Mouse (Mus musculus) heart, postnatal 0 days (tissue): ENCODE results near the gene Sez6l. TPM values are rescaled to one million over a fixed set of nuclear protein-coding genes. Genes with fewer than 3 reads are reported as not detected.

Experiments used
- ATAC-seq: fragments of 200-750 bp; cut with Nextera tagmentation; 2 replicates; pipeline ENCODE4 v1.8.0; 2017; ENCODE audit warnings: low read depth, moderate number of reproducible peaks, moderate library complexity; ENCODE audit not compliant: insufficient read depth
- DNase-seq: peaks from one replicate; pipeline ENCODE4 v3.0.0-alpha.2; 2016; ENCODE audit warnings: low spot score
- H3K27ac ChIP-seq: fragments of 300-500 bp; sonication (generic); 2 replicates; pipeline ENCODE4 v1.5.1; 2014; ENCODE audit warnings: low read depth, mild to moderate bottlenecking
- H3K27me3 ChIP-seq: fragments of 300-500 bp; sonication (generic); 2 replicates; pipeline ENCODE4 v1.6.1; 2014; ENCODE audit warnings: low read length, mixed read lengths; ENCODE audit not compliant: control insufficient read depth, insufficient read depth
- H3K36me3 ChIP-seq: fragments of 300-500 bp; sonication (generic); replicated peaks from 2 replicates; pipeline ENCODE4 v1.6.1; 2014; ENCODE audit warnings: low read length, mixed read lengths; ENCODE audit not compliant: control insufficient read depth, insufficient read depth
- H3K4me1 ChIP-seq: fragments of 300-500 bp; sonication (generic); 2 replicates; pipeline ENCODE4 v1.6.1; 2014; ENCODE audit warnings: antibody characterized with exemption; ENCODE audit not compliant: control insufficient read depth, insufficient read depth
- H3K4me2 ChIP-seq: fragments of 300-500 bp; sonication (generic); 2 replicates; pipeline ENCODE4 v1.6.1; 2014; ENCODE audit warnings: low read depth, mild to moderate bottlenecking, low read length, moderate library complexity
- H3K4me3 ChIP-seq: fragments of 300-500 bp; sonication (generic); 2 replicates; pipeline ENCODE4 v1.5.1; 2014; ENCODE audit warnings: low read depth, low read length
- H3K9ac ChIP-seq: fragments of 300-500 bp; sonication (generic); replicated peaks from 2 replicates; pipeline ENCODE4 v1.6.1; 2014; ENCODE audit warnings: low read depth, low read length, mixed read lengths
- H3K9me3 ChIP-seq: fragments of 300-500 bp; sonication (generic); replicated peaks from 2 replicates; pipeline ENCODE4 v1.6.1; 2016; ENCODE audit warnings: low read length; ENCODE audit not compliant: control insufficient read depth
- CTCF ChIP-seq: IDR thresholded peaks from 2 replicates; pipeline ENCODE4 v1.5.1; 2016; ENCODE audit warnings: antibody characterized with exemption, control low read depth, low read depth
- EP300 ChIP-seq: IDR thresholded peaks from 2 replicates; pipeline ENCODE4 v1.6.1; 2016; ENCODE audit warnings: antibody characterized with exemption, low read depth
- WGBS: fragments of 180-500 bp; shearing (Covaris S2); extraction: QIAGEN DNeasy Blood & Tissue Kit; methylation state at CpG from one replicate; pipeline ENCODE4 v1.1.7; 2014; 5-methylcytosine and 5-hydroxymethylcytosine counted together
- polyA plus RNA-seq: library from polyadenylated mRNA; unstranded; fragments of >200 nt; fragmentation: Nextera tagmentation; extraction: Ambion mirVana; gene quantifications from 2 replicates; pipeline ENCODE4 v1.2.1, GENCODE M21; 2015
- total RNA-seq: library from RNA; depleted of rRNA; stranded (reverse); fragments of >200 nt; gene quantifications from 2 replicates; pipeline ENCODE4 v1.2.3, GENCODE M21; 2014; ENCODE audit warnings: low replicate concordance

Sez6l gene
- total and polyA plus RNA-seq, 2 experiments from 2014 or later: 0.10 TPM; not detected in 1

DNA sequence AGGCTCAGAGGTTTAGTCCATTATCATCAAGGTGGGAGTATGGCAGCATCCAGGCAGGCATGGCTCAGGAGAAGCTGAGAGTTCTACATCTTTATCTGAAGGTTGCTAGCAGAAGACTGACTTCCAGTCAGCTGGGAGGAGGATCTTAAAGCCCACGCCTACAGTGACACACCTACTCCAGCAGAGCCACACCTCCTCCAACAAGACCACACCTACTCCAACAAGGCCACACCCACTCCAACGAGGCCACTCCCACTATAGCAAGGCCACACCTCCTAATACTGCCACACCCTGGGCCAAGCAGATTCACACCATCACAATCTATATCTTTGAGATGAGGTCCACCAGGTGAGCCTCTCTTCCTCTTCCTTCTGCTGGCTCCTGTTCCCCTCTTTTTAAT lies 4.8 kb downstream of the Sez6l start:
- 50% methylated on average over 2 of the region's 2 CpGs for WGBS

DNA sequence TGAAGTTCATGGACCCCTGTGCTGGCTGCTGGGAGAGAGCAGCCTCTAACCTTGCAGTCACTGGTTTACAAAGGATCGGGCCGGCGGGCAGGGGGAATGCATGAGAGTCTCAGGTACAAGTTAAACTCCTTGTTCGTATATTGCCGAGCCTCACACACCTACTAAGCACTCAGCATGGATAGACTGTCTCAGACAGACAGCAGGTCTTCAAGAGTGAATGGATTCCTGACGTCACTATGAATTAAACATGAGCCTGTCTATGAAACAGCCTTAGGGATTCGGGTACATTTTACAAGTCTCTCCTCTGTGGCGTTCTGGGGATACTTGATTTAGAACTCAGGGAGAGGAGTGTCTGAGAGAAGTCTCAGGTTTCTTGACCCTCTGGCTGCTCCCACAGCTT lies 11.5 kb downstream of the Sez6l start:
- Histone ChIP-seq H3K4me3 (no peak overlapping the region), H3K9ac (no peak overlapping the region), H3K4me2 (no peak overlapping the region), H3K36me3 (no peaks in the 10 kb centered on the region), H3K9me3 (no peaks in the 10 kb centered on the region), H3K4me1 (no peaks in the 10 kb centered on the region), H3K27me3 (peaks cover 67% of the 10 kb centered on the region), H3K27ac (no peak overlapping the region)
- TF ChIP-seq CTCF (no peak), EP300 (no peak)
- ATAC-seq (no peak), DNase-seq (no peak)
- WGBS: 64% methylated on average over 8 of the region's 8 CpGs

More for the DNA sequence above, 4.8 kb downstream of the Sez6l start:
- DNase-seq (no peak), ATAC-seq (no peak)
- no peaks in the 10 kb centered on the region for H3K36me3 ChIP-seq
- no peaks in the 10 kb centered on the region for H3K4me1 ChIP-seq
- no peak for TF ChIP-seq CTCF
- no peak for TF ChIP-seq EP300
- peaks cover 74% of the 10 kb centered on the region for H3K27me3 ChIP-seq
- H3K9ac ChIP-seq: no peak overlapping the region
- no peak overlapping the region for H3K4me3 ChIP-seq
- H3K27ac ChIP-seq: no peak overlapping the region
- no peaks in the 10 kb centered on the region for H3K9me3 ChIP-seq
- no peak overlapping the region for H3K4me2 ChIP-seq

DNA sequence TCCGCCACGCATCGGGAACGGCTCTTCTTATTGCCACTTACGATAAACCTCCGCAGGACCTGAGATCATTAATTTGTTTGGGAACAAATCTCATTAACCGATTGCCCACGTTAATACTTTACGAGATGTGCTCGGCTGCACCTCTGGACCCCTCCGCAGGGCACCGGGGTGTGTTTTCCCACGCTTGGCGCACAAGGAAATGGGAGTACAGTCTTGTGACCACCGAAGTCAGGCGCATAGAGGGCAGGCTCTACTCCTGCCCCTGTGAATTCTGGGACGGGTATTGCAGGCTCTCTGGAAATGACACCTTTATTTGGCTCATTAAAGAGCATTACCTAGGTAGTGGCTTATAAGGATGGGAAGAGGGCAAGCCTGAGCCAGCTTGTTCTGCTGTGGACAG lies 11.9 kb downstream of the Sez6l start:
- Histone ChIP-seq H3K27ac (no peak overlapping the region), H3K4me3 (no peak overlapping the region), H3K27me3 (peaks cover 71% of the 10 kb centered on the region), H3K36me3 (no peaks in the 10 kb centered on the region), H3K4me2 (no peak overlapping the region), H3K9ac (no peak overlapping the region), H3K4me1 (no peaks in the 10 kb centered on the region), H3K9me3 (no peaks in the 10 kb centered on the region)
- 87% methylated on average over 17 of the region's 17 CpGs for whole genome bisulfite sequencing
- TF ChIP-seq EP300 (no peak), CTCF (no peak)
- no peak for DNase-seq
- no peak for ATAC-seq

DNA sequence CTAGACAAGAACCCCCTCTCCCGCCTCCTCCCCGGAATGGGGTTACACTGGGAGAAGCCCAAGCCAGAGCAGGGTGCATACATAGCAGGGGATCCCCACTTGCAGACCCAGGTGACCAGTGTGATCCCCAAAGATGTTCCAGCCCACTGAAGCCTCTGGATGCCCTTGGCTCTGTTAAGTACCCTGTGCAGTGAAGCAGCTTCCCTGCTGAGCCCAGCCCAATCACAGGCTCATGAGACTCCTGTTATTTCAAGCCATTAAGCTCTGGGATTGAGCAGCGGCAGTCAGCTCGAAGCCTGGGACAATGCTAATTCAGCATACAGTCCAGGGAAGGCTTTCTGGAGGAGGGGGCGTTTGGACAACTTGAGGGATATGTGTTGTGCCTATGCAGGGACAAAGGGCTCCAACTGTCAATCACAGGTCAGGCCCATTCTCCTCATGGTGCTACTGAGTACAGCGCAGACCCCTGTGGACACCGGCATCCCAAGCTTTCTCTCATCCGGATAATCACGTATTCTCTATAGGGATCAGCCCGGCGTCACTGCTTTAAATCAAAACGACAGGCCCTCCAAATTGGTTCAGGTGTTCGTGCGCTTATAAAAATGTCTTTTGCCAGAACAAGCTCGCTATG lies 16.0 kb downstream of the Sez6l start:
- WGBS: 66% methylated on average over 15 of the region's 15 CpGs
- no peaks in the 10 kb centered on the region for H3K9me3 ChIP-seq
- peaks cover 52% of the 10 kb centered on the region for H3K27me3 ChIP-seq
- no peak overlapping the region for H3K4me3 ChIP-seq
- no peak overlapping the region for H3K9ac ChIP-seq
- TF ChIP-seq EP300: no peak
- no peak for TF ChIP-seq CTCF
- DNase-seq: no peak
- H3K27ac ChIP-seq: no peak overlapping the region
- ATAC-seq: no peak
- H3K4me1 ChIP-seq: no peaks in the 10 kb centered on the region
- H3K4me2 ChIP-seq: no peak overlapping the region
- H3K36me3 ChIP-seq: no peaks in the 10 kb centered on the region

DNA sequence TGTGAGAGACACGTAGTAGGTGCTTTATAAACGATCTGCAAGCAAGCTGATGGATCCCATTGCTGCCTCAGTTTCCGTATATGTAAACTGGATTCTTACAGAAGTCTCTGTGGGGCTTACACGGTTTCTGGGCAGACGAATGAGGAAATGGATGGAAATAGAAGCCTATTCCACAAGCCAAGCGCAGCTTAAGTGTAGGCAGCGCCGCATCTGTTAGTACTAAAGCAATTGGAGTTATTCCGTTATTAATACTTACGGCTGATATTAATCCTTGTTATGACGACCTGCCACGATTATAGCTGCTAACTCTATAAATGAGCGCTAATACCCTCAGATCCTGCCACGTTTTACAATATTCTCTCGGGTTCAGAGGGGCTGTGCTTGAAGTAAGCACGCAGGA lies 16.8 kb downstream of the Sez6l start:
- no peak for DNase-seq
- Histone ChIP-seq H3K36me3 (no peaks in the 10 kb centered on the region), H3K4me2 (no peak overlapping the region), H3K27me3 (peaks cover 43% of the 10 kb centered on the region), H3K4me1 (no peaks in the 10 kb centered on the region), H3K4me3 (no peak overlapping the region), H3K27ac (no peak overlapping the region), H3K9me3 (no peaks in the 10 kb centered on the region), H3K9ac (no peak overlapping the region)
- 77% methylated on average over 16 of the region's 16 CpGs for WGBS
- ATAC-seq: no peak
- TF ChIP-seq CTCF: no peak

DNA sequence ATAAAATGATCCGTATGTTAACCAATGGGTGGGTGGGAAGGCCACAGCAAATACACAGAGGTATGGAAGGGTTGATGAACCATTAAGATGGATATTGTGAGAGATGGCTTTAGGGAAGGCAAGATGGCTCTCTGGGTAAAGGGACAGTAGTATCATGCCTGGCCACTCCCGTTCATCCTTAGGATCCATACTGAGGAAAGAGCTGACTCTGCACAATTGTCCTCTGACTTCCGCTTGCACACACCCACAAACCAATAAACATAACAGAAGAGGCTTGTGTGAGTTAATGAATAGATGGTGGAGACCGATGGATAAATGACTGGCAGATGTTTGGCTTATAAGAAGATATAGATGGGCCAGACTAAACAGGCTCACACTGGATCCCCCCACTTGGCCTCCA lies 19.6 kb downstream of the Sez6l start:
- WGBS: 86% methylated on average over 4 of the region's 4 CpGs
- H3K9ac ChIP-seq: no peak overlapping the region
- no peak for ATAC-seq
- H3K9me3 ChIP-seq: no peaks in the 10 kb centered on the region
- no peak overlapping the region for H3K4me2 ChIP-seq
- TF ChIP-seq EP300 (no peak), CTCF (no peak)
- no peaks in the 10 kb centered on the region for H3K4me1 ChIP-seq
- H3K27ac ChIP-seq: no peak overlapping the region
- H3K4me3 ChIP-seq: no peak overlapping the region
- no peak for DNase-seq
- peaks cover 40% of the 10 kb centered on the region for H3K27me3 ChIP-seq
- no peaks in the 10 kb centered on the region for H3K36me3 ChIP-seq
